Mouse (Mus musculus) midbrain, embryonic 15.5 days (tissue): ENCODE results near the gene Reps1. TPM values are rescaled to one million over a fixed set of nuclear protein-coding genes. Genes with fewer than 3 reads are reported as not detected.

Experiments
- polyA plus RNA-seq: library from polyadenylated mRNA; unstranded; fragments of >200 nt; fragmentation: Nextera tagmentation; extraction: Ambion mirVana; gene quantifications from 2 replicates; pipeline ENCODE4 v1.2.1, GENCODE M21; 2015

The Reps1 gene
- polyA plus RNA-seq, 1 experiment from 2014 or later, result 28.0 TPM

Other genes starting within 250 kb of the Reps1 start
- gene Heca, start 107.8 kb upstream of the Reps1 start, polyA plus RNA-seq, result 4.5 and 6.4 TPM in 2 replicates
- 49.2 and 56.6 TPM in 2 replicates for gene Abracl, start 32.6 kb upstream of the Reps1 start, polyA plus RNA-seq
- gene Ect2l, start 155.0 kb downstream of the Reps1 start, polyA plus RNA-seq, result 0.26 TPM in 1 of 2 replicates, not detected in the other
- 6.8 and 7.7 TPM in 2 replicates for gene Ccdc28a, start 179.1 kb downstream of the Reps1 start, polyA plus RNA-seq